Comparison of ENCODE assay signal across 17 mouse cellular contexts in the genomic region with DNA sequence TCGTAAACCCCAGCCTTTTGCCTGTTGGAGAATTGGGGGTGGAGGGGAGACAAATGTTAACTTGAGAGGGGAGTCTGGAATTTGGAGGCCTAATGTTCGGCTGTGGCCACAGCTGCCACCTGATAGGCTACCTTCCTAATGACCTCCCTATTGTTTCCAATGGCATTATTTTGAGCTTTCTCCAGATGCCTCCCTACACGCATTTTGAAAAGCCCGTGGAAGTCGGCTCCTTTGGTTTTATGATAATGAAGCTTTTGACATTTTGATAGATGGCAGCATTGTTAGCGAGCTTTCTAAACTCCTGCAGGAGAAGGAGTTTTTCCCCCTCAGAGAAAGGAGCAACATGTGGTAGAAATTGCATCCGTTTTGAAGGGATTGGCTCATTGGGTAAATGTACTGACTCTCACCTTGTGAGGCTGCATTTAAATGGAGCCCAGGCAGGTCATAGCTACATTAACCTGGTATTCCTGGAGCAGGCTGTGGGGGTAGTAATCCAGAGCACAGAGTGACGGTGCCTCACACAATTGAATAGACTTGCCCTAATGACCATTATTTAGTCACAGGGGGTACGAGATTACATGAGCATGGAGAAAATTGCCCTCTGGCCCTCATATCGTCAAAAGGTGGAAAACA.
DNase-seq lines count a peak whose midpoint lies in the region; ATAC-seq lines count a peak whose summit lies in the region.
"Had no signal": no experiment of that assay in that cellular context is flagged by ENCODE, and none has a peak within 500 bp of the region (broad histone marks: within the 10 kb centered on the region; RNA-seq: fewer than 3 reads in every experiment).

No protein-coding gene starts in this region.

- 0 out of 2 replicates have a peak, but pooled peaks have one; percentile 31 for ATAC-seq in hindbrain, embryonic 12.5 days (ENCODE audit: low FRiP score)
- peak; percentile 68 for ATAC-seq in kidney, embryonic 16.5 days (ENCODE audit: low FRiP score, low TSS enrichment)
- no peak for ATAC-seq in megakaryocyte-erythroid progenitor cell, adult 5-6 weeks (replicated peaks; ENCODE audit: low FRiP score, low TSS enrichment, poor library complexity, severe bottlenecking)

- no peak overlapping the region for H3K4me3 ChIP-seq in hindbrain, embryonic 12.5 days
- no peak overlapping the region for H3K4me3 ChIP-seq in kidney, embryonic 16.5 days (ENCODE audit: low read length)
- H3K4me3 ChIP-seq: embryonic facial prominence, embryonic 15.5 days; left cerebral cortex, adult 2 months had no signal

- no peak overlapping the region for H3K4me2 ChIP-seq in hindbrain, embryonic 12.5 days (replicated peaks)
- no peak overlapping the region for H3K4me2 ChIP-seq in kidney, embryonic 16.5 days (replicated peaks; ENCODE audit: low read depth, low read length)
- H3K4me2 ChIP-seq: embryonic facial prominence, embryonic 15.5 days had no signal

- no peaks in the 10 kb centered on the region for H3K9me3 ChIP-seq in hindbrain, embryonic 12.5 days (replicated peaks)
- no peaks in the 10 kb centered on the region for H3K9me3 ChIP-seq in kidney, embryonic 16.5 days (ENCODE audit: low read length)
- H3K9me3 ChIP-seq: embryonic facial prominence, embryonic 15.5 days had no signal

- H3K27me3 ChIP-seq in hindbrain, embryonic 12.5 days = no peaks in the 10 kb centered on the region
- H3K27me3 ChIP-seq in kidney, embryonic 16.5 days (ENCODE audit: insufficient read depth, low read length) = no peaks in the 10 kb centered on the region
- H3K27me3 ChIP-seq: embryonic facial prominence, embryonic 15.5 days had no signal

- H3K4me1 ChIP-seq in hindbrain, embryonic 12.5 days = peaks cover 24% of the 10 kb centered on the region
- H3K4me1 ChIP-seq in kidney, embryonic 16.5 days (ENCODE audit: insufficient read depth, low read length) = peaks cover 15% of the 10 kb centered on the region
- H3K4me1 ChIP-seq: embryonic facial prominence, embryonic 15.5 days had no signal

- no peak overlapping the region for H3K9ac ChIP-seq in hindbrain, embryonic 12.5 days
- H3K9ac ChIP-seq in kidney, embryonic 16.5 days (replicated peaks; ENCODE audit: low read length) = no peak overlapping the region
- H3K9ac ChIP-seq: embryonic facial prominence, embryonic 15.5 days had no signal

- H3K36me3 ChIP-seq in hindbrain, embryonic 12.5 days = no peaks in the 10 kb centered on the region
- H3K36me3 ChIP-seq in kidney, embryonic 16.5 days (ENCODE audit: insufficient read depth, low read length) = no peaks in the 10 kb centered on the region
- H3K36me3 ChIP-seq: embryonic facial prominence, embryonic 15.5 days had no signal

- DNase-seq in kidney, adult 11 months = peak; percentile 45
- DNase-seq in kidney, postnatal 10 days = no peak
- peak; percentile 63 for DNase-seq in ZHBTc4 (ENCODE audit: low read depth, low spot score)
- no peak for DNase-seq in adrenal gland, adult 8-10 months
- DNase-seq in cerebellum, adult 9-11 months = no peak
- DNase-seq: B cell, adult 2 months; cerebellum, postnatal 10 days; heart, adult 18-20 months; heart, postnatal 36 days; lung, postnatal 10 days; right cerebral cortex, postnatal 4 days; thymus, postnatal 14 days had no signal

- H3K27ac ChIP-seq in hindbrain, embryonic 12.5 days = no peak overlapping the region
- H3K27ac ChIP-seq in kidney, embryonic 16.5 days (ENCODE audit: low read length) = peak overlapping the region; percentile 58; the same call in 1 of the 2 replicates
- H3K27ac ChIP-seq: embryonic facial prominence, embryonic 15.5 days; left cerebral cortex, adult 2 months had no signal

- 15% methylated on average over 10 of the region's 10 CpGs for WGBS in hindbrain, embryonic 12.5 days
- WGBS in kidney, embryonic 16.5 days = 12% methylated on average over 10 of the region's 10 CpGs

Comparison
In these comparisons a context has a peak if more than half of its experiments do, and no peak if none do; other contexts are left out.
1. DNase-seq: peak in kidney, adult 11 months (single experiment) and ZHBTc4 (single experiment); none in kidney, postnatal 10 days (single experiment), adrenal gland, adult 8-10 months (single experiment) and cerebellum, adult 9-11 months (single experiment).